Mouse (Mus musculus) frontal cortex, postnatal 36 days (tissue): ENCODE results near the gene 3110082I17Rik.

Experiments
- DNase-seq, 2 experiments: peaks; one replicate each; pipeline ENCODE4 v3.0.0; 2022; ENCODE audit warnings: low spot score in 2 of 2

Gene 3110082I17Rik

DNA sequence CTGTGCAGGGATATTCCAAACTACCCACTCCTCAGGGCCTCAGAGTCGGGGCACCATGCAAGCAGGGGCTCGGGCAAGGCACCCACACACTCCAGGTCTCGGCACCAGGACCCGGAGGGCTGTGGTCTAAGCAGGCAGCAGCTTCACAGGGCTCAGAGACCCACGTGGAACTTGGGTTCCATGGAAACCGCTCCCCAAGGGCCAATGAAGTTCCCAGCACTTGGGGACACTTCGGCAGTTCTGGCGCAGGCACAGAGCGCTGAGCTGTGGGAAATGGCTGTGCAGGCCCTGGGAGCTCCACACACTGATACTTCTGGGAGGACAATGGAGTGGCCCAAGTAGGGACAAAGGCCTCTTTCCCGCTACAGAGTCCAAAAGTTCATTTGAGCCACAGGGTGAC is 7.3 kb downstream of the 3110082I17Rik start:
- DNase-seq = no peak

DNA sequence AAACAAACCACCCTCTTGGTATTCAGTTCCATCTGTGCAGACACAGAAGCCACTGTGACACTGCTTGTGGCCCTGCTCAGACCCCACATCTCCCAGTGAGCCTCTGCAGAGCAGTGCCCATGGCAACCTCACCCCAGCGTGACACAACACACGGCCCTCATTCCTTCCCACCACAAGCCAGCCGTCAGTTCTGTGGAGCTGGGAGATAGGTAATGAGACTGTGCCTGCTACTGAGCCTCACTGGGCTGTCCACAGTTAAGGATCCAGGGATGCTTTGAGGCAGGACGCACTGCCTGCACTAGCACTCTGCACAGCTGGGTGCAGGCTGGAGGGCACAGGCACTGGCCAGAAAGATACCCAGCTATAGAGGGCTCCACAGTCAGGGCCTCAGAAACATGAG is 10.4 kb downstream of the 3110082I17Rik start:
- no peak for DNase-seq

DNA sequence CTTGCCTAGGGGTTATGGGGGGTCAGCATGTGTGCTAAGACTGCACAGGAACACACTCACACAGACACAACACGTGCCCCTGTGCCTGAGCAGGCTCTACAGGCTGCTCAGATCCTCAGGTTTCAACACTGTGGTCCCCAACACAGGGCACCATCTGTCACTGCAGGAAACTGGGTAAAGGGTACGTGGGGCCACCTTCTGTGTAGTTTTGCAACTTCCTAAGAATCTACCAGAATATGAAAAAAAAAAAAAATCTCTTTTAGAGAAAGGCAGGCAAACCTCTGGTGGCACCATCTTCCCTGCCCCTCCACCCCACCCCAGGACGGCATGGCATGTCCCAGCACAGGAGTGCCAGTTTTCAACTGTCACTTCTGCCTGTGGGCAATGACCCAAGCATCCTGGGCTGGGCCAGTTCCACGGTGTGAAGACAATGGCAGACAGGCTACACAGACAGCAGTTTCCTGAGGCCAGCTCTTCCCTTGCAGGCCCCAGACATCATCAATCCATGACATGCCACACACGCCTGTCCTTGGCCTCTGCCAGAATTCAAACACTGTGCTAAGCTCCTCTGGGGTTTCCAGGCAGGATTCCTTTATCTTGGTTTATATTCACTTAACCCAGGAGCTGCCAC is 11.1 kb downstream of the 3110082I17Rik start:
- DNase-seq = no peak

DNA sequence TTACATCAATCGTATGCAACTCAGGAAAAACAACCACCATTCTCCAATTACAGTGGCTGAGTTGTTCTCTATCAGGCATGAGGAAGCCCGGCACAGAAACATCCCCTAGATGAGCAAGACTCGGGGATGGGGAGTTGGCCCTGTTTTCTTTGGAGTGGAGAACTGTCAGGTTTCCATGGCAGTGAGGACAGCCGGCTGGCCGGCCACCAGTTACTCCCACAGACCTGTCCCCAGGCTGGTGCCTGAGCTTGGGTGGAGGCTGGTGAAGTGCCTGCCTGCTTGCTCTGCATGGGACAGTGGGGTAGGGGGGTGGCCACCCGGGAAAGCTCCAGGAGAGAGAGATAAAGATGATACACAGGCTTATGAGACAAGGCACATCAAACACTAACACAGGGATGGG is 12.3 kb downstream of the 3110082I17Rik start:
- no peak for DNase-seq

DNA sequence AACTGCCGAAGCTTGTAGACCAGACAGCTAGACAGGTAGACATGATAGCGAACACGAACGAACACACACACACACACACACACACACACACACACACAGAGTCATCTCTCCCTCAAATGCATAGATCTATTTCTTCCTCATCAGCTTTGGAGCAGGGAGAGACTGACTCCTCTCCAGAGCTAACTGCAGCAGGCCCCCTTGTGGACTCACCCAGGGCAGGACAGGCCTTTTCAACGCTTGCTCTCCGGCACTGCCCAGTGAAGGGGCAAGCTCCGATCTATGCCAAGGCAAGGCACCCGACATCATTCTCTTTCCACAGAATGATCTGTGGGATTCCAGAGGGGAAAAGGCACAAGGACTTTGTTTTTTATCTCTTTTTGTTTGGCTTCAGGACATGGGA is 15.1 kb downstream of the 3110082I17Rik start:
- DNase-seq = no peak

DNA sequence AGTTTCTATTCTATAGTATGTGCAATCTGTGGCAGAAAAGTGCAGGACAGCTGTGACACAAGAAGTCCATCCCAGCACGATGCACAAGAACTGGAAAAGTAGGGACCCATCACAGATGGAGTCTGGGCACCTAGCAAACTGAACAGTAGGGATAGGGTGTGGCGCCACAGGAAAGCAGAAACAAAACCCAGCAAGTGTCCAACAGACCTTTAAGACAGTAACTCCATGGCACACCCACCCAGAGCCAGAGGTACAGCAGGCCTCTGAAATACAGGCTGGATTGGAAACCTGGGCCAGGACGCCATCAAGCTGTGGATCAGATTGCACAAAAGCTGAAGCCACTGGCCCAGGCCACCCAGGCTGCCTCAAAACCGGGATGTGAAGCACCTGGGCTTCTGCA is 17.4 kb downstream of the 3110082I17Rik start:
- no peak for DNase-seq

DNA sequence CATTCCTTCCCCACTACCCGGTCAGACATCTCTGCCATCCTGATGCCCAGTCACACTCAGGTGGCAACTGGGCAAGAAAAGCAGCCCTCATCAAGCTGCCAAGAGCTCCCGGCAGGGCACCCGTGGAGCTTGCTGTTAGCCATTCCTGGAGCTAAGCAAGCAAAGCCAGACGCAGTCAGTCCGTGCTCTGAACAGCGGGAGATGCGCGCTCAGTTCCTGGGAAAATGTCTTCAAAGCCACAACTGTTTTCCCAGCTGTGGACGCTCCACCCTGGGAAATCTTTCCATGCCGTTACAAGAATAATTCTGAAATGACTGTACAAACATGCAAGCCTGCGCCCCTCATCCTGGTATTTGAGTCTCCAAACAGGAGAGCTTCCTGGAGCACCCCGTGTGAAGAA is 17.9 kb downstream of the 3110082I17Rik start:
- no peak for DNase-seq

DNA sequence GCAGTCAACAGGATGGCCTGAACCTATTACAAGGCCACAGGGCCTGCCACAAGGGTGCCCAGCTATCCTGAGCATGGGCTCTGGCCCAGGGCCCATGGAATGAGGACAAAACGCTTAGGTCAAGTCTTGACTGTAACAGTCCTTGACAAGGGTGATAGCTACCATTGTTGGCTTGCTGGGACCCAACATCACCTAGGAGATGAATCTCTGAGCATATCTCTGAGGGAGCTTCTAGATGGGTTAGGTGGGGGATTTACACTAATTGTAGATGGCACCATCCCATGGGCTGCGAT is 18.7 kb downstream of the 3110082I17Rik start:
- DNase-seq = no peak

DNA sequence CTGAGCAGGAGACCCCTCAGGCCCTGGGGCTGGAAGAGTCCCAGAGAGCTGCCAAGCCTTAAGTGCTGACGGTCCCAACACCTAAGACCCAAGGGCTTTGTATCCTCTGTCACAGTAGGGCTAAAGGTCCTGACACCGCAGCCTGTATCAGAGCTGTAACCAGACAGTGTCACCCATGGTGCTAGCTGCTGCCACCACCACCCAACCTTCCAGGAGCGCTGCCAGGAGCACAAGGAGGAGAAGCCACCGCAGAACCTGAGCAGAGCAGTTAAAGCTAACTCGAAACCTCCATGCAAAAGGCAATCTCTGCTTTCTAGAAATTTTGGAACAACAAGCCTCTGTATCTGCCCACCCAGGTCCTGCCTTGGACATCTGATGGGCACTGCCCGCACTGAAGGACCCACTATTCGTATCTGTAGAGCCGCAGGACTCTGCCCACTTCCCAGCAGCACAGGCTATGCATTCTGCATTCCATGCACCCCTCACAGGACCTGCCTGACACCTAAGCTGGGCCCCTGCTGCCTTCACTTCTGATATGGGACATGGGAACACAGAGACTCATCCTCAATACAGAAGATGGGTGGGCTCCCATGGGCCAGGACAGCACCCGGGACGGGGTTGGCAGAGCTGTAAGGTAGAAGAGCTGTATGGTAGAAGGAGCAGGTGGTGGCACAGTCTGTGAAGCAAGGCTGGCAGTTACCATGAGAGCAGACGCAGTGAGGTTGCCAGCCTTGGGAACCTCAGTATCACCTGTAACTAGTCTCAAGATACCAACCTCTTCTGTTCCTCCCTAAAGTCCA is 19.2 kb downstream of the 3110082I17Rik start:
- DNase-seq = no peak

DNA sequence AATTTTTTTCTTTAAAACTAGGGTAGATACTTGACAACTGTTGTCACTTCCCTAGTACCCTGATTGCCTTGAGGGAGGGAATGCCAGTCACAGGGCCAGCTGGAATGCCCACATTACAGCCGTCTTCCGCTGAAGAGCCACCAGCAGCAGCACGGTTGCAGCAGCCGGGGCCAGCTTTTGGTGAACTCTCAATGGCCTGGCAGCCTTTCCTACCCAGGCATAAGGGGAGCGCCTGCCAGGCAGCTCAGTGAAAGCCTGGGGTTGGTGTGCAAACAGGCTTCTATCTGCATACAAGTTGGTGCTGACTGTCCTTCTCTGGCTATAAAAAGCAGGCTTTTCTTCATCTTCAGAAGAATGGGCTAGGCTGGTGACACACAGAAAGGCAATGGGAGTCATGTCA is 19.9 kb downstream of the 3110082I17Rik start:
- no peak for DNase-seq

DNA sequence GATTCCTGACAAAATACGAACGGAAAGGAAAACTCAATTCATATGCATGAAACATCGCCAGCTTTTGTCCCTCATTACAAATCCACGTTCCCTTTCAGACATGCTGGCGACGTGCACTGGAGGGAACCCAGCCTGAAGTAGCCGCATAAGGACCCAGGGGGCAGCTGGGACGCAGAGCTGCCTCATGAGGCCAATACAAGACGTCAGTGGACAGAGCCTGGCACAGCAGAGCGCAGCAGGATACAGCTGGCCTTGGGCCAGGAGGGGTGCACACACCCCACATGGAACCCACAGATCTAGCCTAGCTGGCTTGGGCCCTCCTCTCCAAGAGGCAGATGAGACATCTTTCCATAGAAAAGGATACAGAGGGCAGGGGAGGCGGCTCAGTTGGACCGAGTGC is 21.9 kb downstream of the 3110082I17Rik start:
- no peak for DNase-seq

DNA sequence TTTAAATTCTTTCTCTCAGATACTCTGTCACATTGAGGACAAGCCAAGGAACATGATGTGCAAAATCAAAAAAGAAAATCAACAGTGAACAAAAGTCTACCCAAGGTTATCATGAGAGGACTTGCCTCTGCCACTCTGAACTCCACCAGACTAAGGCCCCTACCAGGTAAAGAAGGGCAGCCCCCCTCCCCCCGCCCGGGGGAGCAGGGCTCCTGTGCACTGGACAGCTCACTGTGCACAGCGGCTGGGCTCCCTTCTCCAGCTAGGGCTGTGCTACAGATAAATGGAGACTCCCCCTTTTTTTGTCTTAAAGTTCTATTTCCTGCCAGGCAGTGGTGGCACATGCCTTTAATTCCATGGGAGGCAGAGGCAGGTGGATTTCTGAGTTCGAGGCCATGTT is 22.6 kb downstream of the 3110082I17Rik start:
- DNase-seq = no peak

DNA sequence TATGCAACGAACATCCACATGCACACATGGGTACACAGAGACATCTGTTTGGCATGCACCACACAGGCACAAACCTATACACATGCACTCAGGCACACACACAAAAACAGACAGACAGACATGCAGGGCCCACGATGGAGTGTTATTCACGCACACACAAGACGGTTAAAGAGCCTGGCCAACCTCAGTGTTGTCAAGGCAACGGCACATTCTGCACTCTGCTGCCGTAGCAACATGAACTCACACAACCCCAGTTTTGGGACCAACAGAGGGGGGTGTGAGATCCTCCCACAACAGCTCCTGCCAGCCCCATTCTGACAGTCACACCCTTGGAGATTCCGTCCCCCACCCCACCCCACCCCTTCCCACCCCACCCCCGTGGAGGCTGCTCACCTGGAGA is 25.4 kb downstream of the 3110082I17Rik start:
- DNase-seq = peak; percentile 72 to 82

DNA sequence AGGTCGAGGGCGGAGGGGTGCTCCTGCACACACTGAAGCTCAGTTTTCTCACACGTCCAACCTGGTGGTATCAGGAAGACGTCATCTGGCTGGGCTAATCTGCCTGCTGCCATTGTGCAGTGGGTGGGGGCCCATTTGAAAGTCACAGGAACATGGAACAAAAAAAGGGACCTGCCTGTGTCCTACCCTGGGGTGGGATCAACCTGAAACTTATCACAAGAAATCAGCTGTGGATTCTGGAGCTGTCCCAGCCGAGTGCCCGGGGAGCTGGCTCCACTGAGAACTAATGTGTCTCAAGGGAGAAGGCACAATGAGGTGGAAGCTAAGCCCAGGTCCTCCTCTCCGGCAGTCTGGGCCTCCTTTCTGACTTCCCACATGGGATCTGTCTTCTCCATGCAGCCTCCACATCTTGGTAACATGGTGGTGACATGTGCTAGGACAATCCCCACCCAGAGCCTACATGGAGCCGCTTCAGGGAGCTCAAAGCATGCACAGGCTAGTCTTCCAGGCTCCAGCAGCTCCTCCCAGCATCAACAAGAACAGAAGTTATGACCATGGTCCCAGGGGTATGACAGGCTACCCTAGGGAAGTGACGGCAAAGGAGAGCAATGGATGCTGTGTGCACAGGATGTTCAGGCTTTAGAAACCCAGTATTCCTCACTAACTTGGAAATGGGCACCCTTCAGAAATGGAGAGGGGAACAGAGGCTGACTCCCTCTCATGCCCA is 26.3 kb downstream of the 3110082I17Rik start:
- DNase-seq = no peak

DNA sequence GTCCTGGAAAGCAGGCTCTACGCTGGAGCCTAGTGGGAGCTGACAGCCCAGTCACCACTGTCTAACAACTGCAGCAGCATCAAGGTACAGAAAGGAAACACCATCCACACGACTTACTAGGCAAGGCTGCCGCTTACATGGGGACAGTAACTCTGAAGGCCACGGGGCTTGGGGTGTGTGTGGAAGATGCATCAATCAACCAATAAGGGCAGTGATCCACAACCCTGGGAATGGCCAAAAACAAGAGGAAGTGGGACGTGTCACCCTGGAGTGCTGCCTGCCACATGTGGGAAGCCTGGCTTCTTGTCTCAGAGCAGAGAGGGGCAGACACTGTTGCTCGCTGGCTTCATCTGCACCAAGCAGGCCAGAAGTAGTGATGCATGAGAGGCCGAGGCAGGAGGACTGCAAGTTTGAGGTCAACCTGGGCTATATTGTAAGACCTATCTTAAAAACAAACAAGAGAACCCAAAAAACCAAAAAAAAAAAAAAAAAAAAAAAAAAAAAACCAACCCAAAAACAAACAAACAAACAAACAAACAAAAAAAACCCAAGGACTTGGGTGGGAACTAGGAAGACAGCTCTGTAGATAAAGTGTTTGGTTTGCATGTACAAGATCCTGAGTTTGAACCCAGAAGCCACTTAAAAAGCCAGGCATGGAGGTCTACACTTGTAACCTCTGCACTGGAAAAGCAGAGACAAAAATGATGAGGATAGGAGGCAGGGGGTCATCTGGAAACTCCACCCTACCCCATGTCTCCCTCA is 27.4 kb downstream of the 3110082I17Rik start:
- no peak for DNase-seq

DNA sequence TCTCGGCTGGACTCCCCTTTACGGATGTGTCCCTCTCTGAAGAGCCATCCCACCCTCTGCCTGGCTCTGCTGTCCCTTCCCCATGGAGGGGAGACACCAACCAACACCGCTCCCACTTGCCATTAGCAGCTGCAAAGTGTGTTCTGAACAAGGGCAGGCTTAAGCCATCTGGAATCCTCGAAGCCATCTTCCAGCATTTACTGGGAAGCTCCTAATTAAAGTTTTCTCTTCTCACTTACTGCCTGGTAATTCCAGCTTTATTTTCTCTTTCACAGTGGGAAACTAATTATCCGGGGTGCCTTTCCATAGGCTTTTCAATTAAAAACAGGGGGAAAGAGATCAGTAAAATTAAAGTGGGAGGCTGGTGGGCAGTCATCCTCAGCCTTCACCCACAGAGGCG is 28.0 kb downstream of the 3110082I17Rik start:
- DNase-seq = no peak

DNA sequence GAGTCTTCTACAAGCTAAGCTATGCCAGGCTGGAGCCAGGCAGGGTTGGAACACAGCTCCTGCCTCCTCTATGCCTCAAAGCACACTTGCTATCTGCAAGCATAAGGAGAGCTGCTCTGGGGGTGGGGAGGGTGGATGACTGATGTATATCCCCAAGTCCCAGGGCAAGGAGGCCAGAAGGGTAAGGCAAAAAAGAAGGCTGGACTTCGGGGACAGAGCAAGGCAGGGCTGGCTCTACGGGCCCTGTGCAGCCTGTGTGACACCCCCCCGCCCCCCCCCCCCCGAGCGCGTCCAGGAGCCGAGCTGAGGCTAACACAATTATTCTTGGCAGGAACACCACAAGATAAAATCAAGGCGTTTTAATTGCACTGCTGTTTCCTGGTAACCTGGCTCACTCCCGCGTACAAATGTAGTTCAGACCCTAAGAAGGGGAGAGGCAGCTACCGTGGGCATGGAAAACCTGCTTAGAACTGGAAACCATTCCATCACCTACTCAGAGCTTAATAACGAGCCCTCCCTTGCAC is 30.4 kb downstream of the 3110082I17Rik start:
- no peak for DNase-seq

DNA sequence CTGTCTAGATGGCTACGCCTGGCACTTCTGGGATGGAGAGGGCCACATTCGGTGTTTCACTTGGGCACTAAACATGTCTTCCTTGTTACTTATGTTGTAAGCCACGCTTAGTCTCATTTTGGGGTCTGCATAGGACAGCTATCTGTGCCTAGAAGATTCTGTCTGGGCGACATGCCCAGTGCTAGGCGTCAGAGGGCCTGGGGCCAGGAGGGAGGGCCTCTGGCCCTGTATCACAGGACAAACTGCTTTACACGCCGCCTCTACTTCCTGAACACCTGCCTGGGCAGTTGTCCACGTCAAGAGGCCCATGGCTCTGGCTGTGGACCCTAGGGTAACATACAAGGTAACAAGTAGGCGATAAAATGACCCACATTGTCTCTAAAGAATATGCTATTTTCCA is 32.3 kb downstream of the 3110082I17Rik start:
- no peak for DNase-seq

DNA sequence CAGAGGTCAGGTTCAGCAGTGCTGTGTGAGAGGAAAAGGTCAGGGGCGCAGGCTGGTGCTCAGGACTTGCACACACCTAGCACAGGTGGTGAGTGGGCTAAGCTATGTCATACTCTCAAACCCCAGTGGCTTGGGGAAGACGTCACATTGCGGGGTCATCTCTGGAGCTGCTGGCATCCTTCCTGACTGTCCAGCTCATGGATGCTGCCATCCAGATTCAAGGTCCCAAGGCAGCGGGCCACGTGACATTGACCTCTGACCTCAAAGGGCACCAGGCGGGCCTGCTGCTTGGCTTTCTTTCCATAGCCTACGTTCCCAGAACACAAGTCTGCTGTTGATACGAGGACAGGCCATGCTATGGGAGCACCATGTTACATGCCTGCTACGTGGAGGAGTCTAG is 33.3 kb downstream of the 3110082I17Rik start:
- DNase-seq = no peak

DNA sequence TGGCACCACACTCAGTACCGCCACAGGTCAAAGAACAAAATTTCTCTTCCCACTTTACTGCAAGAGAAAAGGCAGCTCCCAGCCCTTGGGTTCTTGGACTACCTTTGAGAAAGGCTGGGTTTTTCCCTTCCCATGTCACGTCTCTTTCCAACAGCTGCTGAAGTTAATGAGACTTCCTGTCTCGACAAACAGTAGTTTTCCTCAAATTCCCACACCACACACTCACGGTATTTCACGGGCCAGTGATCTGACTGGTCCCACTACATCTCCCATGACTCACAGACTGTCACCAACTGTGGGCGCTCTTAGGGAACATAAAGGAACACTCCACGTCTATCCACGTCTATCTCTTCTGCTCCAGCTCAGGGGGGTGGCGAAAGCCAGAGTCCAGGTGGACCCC is 35.1 kb downstream of the 3110082I17Rik start:
- DNase-seq = no peak

DNA sequence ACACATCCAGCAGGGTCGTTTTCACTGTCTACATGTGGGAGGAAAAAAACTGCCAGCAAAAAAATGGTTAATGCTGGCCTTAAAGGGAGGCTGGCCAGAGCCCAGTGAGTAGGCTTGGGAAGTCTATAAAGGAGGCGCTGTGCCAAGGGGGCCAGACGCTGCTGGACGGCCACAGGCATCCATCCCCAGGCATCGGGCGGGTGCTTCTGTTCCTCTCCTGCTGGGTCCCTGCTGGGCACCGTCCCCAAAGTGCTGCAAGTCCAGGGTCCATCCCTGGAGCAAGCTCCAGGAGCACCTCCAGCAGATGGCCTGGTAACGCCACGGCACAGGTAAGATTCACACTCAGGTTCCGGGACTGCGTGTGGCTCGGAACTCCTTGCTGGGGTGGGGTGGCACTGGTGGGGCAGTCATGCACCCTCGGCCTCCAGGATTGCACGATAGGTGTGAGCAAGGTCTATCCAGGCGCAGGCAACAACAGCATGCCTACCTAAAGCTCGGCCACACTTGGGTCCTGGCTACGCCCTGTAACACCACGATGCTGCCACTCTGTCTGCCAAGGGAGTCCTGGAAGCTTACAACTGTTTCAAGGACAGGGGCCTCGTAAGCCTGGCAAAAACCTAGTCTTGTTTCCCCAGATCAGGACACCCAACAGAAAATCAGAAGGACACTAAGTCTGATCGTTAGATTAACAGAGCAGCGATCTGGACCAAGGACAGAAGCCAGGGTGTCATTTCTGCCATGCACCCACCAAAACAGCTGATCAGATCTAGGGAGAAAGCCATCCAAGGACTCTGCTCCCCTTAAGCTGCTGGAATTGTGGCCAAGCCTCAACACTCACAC is 37.1 kb downstream of the 3110082I17Rik start, which contains the start of gene Gper1:
Gper1 (plus strand) TSS at position 126 of the 840 bp plus-strand sequence.
- DNase-seq = no peak
